Mouse (Mus musculus) inflammation-experienced regulatory T-cells (primary cell): ENCODE results near the gene Agap3. TPM values are rescaled to one million over a fixed set of nuclear protein-coding genes. Genes with fewer than 3 reads are reported as not detected.

Source experiments
- polyA plus RNA-seq, 2 experiments: library from polyadenylated mRNA; unstranded; fragments of 100-300 nt; shearing (Covaris generic); gene quantifications; one replicate each; pipeline ENCODE4 v1.2.1; 2017

Agap3 gene
- 10 to 100 TPM; 58.0 to 60.4 TPM for polyA plus RNA-seq

DNA sequence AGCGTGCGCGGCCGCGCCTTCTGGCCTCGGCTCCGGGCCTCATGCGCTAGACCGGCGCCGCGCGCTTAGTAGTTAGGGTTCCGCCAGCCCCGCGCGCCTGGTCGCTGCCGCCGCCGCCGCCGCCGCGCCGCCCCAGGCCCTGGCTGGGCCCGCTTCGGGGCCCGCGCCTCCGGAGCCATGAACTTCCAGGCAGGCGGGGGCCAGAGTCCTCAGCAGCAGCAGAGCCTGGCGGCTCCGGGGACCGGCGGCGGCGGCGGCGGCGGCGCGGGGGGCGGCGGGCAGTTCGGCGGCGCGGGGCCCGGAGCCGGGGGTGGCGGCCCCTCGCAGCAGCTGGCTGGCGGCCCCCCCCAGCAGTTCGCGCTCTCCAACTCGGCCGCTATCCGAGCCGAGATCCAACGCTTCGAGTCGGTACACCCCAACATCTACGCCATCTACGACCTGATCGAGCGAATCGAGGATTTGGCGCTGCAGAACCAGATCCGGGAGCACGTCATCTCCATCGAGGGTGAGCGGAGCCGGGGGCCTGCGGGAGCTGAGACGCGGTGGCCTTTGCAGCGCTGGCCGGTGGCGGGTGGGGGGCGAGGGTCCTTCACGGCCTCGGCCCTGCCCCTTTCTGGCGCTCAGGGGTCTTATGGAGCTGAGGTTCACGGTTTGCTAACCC is at the start of gene Agap3:
TSS of gene Agap3 (plus strand) at position 148 of the 661 bp plus-strand sequence.

DNA sequence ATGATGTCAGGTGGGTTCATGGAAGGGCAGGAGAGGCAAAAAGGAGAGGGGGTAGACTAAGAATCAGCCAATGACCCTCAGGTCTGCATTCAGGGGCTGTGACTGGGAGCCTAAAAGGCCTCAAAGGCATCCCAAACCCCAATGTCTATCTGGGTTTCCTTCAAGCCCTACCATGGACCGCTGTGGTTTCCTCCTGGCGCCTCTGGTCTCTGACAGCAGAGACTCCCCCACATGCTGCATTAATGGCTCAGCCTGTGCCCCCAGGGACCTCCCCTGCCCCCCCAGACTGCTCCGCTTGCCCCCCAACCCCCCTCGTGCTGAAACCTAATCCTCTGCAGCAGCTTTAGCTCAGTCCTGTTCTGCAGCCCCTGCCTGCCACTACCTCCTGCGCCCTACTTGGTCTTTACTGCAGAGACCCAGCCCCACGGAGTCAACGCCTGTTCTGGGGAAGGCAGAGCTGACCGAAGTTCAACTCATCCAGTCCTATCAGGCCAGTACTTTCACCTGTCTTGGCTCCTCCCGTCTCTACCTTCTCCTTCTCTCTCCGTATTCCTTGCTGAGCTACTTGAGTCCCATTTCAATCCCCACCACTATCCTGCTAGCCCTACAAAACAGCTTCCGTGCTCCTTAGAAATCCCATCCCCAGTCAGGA is 38.8 kb upstream of the Agap3 start, which contains the start of gene Asic3:
TSS of gene Asic3 (plus strand) at position 351 of the 652 bp plus-strand sequence.

GRCm38 (mm10) chr5:24423129-24424003 is 28.6 kb upstream of the Agap3 start, which contains the start of the genes Cdk5 and Slc4a2:
Gene Cdk5 (minus strand): TSS chr5:24423530.
Gene Slc4a2 (plus strand): TSS chr5:24423837.

GRCm38 (mm10) chr5:24444746-24445427 is 7.1 kb upstream of the Agap3 start, which contains the start of gene Fastk:
Gene Fastk (minus strand): TSS chr5:24445287.

GRCm38 (mm10) chr5:24447624-24448298 is 4.2 kb upstream of the Agap3 start, which contains the start of gene Tmub1:
Gene Tmub1 (minus strand): TSS chr5:24447854.

DNA sequence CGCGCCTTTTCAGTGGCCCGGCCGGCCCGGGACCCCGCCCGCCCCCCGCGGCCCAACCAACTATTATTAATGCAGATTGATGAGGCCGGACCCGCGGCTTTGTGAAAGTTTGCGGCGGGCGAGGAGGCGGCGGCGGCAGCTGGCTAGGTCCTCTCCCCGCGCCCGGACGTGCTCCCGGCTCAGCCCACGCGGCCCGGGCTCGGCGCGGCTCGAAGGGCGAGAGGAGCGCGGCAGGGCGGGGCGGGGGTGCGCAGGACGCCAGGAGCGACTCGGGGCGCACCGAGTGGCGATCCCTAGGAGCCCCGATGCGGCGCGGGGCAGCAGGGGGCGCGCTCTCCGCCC is 74.9 kb downstream of the Agap3 start, which contains the start of gene Gbx1:
TSS of gene Gbx1 (minus strand) at position 314 of the 342 bp plus-strand sequence.

GRCm38 (mm10) chr5:24540387-24541143 is 88.6 kb downstream of the Agap3 start, which contains the start of gene Asb10:
Gene Asb10 (minus strand): TSS chr5:24540978.

Other genes with a start within 250 kb of the Agap3 start
- gene Kcnh2, start 100.6 kb upstream of the Agap3 start, polyA plus RNA-seq: 1 to 10 TPM; 3.7 TPM
- gene Nos3, start 87.4 kb upstream of the Agap3 start, polyA plus RNA-seq: under 1 TPM; 0.06 to 0.98 TPM
- 1 to 10 TPM; 1.8 to 5.8 TPM for gene Atg9b, start 60.0 kb upstream of the Agap3 start, polyA plus RNA-seq
- gene Abcb8, start 58.5 kb upstream of the Agap3 start, polyA plus RNA-seq: 10 to 100 TPM; 20.2 to 25.3 TPM
- 1 to 10 TPM in 1 of 2 experiments, under 1 TPM in 1; 0.19 to 1.3 TPM for gene Asic3, start 38.8 kb upstream of the Agap3 start, polyA plus RNA-seq
- gene Cdk5, start 28.6 kb upstream of the Agap3 start, polyA plus RNA-seq: 100 to 1,000 TPM in 1 of 2 experiments, 10 to 100 TPM in 1; 79.1 to 104 TPM
- 10 to 100 TPM; 30.4 to 38.6 TPM for gene Slc4a2, start 28.3 kb upstream of the Agap3 start, polyA plus RNA-seq
- gene Fastk, start 6.9 kb upstream of the Agap3 start, polyA plus RNA-seq: 100 to 1,000 TPM; 113 to 115 TPM
- 10 to 100 TPM; 72.2 to 77.0 TPM for gene Tmub1, start 4.3 kb upstream of the Agap3 start, polyA plus RNA-seq
- gene Gbx1, start 75.0 kb downstream of the Agap3 start, polyA plus RNA-seq: under 1 TPM in 1 of 2 experiments, not detected in 1; 0.45 TPM
- gene Asb10, start 88.8 kb downstream of the Agap3 start, polyA plus RNA-seq: not detected
- 1 to 10 TPM in 1 of 2 experiments, not detected in 1; 1.5 TPM for gene 4931409K22Rik, start 104.6 kb downstream of the Agap3 start, polyA plus RNA-seq
- 10 to 100 TPM; 76.5 to 90.5 TPM for gene Abcf2, start 125.3 kb downstream of the Agap3 start, polyA plus RNA-seq
- gene Chpf2, start 134.6 kb downstream of the Agap3 start, polyA plus RNA-seq: 10 to 100 TPM; 26.3 to 27.2 TPM
- 1 to 10 TPM; 1.9 to 7.7 TPM for gene Smarcd3, start 172.2 kb downstream of the Agap3 start, polyA plus RNA-seq
- gene Nub1, start 233.4 kb downstream of the Agap3 start, polyA plus RNA-seq: 10 to 100 TPM; 85.9 to 88.6 TPM